Mouse (Mus musculus): Measurements from ENCODE around the gene Gm11639.

DNA sequence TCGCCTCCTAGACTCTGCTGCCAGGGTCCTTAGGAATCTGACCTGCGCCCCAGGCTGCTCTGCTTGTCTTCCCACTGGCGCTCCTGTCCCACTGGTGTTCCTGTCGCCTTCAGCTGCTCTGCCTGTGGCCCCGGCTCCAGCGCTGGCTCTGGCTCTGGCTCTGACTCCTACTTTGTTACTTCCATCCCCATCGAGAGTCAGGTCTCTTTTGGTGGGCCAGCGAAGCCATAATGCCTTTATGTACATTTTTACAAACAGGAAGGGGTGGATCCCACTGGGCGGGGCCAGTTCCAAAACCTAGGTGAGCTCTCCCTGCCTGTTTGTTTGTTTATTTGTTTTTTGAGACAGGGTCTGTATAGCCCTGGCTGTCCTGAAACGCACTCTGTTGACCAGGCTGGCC, 481.3 kb downstream of the Gm11639 start:
- TF ChIP-seq POLR2A (IDR thresholded peaks at IDR 0.05; ENCODE audit: extremely low read depth, insufficient read depth, low read length) (no peak), CTCF (IDR thresholded peaks at IDR 0.05; ENCODE audit: extremely low read depth, insufficient read depth, low read length) (no peak)

Data from cortical plate, adult 2 months (tissue).